Mouse (Mus musculus) thymus, postnatal 36 days (tissue): ENCODE data around the gene Tiprl.

Source experiments
- DNase-seq, 2 experiments: peaks; one replicate each; pipeline ENCODE4 v3.0.0; 2022; ENCODE audit warnings: mixed read lengths in 2 of 2

Gene Tiprl

DNA sequence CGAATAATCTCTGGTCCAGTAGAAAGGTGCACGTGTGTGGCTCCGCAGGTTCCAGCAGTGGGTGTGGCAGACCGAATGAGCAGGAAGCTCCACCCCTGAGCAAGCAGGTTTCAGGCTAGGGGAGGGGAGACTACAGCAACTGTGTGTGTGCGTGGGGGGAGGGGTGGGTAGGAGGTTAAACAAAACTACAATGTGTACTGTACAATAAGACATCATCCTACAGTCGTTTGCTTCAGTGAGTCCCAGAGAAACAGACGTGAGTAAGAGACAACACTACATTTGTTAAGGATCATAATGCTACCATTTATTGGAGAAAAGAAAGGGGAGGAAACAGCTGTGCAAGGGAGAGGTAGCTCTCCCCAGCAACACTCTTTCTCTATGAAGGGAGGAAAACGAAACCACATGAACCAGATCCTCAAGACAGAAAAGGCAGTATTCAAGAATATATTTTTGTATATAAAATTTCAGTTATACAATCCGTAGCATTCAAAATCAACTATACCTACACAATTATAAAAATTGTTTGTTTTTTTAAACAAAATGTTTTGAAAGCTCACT is 62.7 kb downstream of the Tiprl start:
- no peak for DNase-seq

DNA sequence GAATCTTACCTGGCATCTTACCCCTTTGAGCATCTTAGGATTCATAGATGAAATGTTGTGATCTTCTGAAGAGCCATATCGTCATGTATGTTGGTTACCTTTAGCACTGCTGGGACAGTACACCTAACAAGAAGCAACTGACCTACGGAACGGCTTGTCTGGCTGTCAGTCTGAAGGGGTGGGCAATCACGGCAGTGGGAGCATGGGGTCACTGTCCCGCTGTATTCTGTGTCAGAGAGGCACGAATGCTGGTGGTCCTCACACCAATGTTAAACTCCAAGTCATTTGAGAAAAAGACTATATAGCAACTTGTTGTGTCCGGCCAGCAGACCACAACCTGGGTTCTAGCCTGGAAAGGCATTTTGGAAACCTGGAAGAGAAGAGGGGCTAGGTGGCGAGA is 65.5 kb downstream of the Tiprl start:
- no peak for DNase-seq

DNA sequence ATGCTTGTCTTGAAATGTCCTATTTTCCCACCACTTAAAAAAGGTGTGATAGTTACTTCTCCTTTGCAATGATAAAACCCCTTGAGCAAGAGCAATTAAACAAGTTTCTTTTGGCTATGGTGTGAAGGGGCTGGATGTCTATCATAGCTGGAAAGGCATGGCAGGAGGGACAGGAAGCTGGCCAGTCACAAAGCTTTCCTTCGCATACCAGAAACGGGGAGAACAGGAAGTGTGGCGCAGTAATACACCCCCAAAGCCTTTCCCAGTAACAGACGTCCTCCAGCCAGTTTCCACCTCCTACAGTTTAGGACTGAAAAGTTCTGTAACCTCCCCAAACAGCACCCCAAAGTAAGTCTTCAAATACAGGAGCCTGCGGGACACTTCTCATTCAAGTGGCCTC is 66.6 kb downstream of the Tiprl start:
- peak; percentile 30 to 50 for DNase-seq

DNA sequence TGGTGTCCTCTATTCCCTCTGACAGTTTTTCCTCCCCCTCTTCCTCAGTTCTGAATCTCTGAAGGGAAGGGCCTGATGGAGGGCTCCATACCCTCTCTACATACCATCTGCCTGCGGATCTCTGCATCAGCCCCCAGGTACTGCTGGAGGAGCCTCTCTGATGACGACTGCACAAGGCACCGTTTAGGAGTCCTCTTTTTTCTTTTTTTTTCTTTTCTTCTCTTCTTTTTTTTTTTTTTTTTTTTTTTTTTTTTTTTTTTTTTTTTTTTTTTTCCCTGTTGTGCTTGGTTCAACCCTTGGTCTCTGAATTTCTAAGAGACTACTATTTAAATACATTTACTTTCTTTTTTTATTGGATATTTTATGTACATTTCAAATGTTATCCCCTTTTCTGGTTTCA is 67.3 kb downstream of the Tiprl start:
- DNase-seq = no peak

DNA sequence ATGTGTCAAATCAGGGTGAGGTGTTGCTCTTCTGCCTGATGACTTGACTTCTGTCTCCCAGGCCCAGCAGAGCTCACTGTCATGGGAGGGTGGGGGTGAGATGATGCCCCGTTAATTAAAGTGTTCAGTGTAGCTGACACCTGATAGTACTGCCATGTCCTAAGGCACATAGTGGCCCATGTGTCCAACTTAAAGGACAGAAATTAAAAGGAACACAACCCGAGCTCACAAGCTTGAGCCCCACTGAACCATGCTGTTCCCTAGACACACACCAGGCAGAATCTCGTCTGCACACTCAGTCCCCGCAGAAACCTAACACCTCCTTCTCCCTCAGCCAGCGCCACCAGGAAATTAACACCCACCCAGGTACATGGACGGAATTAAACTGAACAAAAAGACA is 71.9 kb downstream of the Tiprl start:
- no peak for DNase-seq
